Mouse (Mus musculus) skeletal muscle tissue, adult 2 months (tissue): ENCODE measurements around the gene Rsph3a.
A peak's percentile ranks its signal among the peaks of the same experiment; 100 is the strongest.
"Not testable (repeated sequence)": the region's sequence is repeated elsewhere in the genome, so short reads cannot be mapped to it uniquely, and the experiment has no call there.

Experiments used
- DNase-seq: peaks from one replicate; pipeline ENCODE4 v3.0.0-alpha.2; 2012; ENCODE audit warnings: low read depth, low spot score

Gene Rsph3a

DNA sequence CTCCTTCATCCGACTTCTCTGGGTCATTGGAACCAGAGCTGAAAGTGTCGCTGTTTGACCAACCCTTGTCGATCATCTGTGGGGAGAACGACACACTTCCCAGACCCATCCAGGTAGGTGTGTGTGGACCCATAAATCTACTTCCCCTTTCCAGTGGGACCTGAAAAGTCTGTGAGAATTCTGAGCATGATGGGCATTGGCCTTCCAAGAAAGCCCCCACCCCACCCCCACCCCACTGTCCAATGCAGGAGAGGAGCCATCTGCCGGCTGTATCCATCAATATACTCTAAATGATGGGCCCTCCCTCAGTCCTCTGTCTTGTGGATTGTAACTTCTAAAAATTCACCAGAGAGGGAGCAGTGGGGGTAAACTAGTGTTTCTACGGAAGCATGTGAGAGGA, 16.8 kb upstream of the Rsph3a start:
- no peak for DNase-seq

DNA sequence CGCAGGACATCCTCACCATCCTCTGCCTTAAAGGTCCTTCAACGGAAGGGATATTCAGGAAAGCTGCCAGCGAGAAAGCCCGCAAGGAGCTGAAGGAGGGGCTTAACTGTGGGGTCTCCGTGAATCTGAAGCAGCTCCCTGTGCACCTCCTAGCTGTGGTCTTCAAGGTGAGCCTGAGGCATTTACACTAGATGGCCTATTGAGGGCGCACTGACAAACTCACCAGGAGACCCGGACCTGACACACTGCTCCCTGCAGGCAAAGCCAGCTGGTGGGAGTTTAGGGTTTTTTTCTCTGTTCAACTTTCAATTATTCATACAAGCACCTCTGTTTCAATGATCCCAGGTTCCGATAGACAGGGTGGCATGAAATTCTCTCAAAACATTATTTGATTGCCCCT, 16.1 kb upstream of the Rsph3a start:
- no peak for DNase-seq

DNA sequence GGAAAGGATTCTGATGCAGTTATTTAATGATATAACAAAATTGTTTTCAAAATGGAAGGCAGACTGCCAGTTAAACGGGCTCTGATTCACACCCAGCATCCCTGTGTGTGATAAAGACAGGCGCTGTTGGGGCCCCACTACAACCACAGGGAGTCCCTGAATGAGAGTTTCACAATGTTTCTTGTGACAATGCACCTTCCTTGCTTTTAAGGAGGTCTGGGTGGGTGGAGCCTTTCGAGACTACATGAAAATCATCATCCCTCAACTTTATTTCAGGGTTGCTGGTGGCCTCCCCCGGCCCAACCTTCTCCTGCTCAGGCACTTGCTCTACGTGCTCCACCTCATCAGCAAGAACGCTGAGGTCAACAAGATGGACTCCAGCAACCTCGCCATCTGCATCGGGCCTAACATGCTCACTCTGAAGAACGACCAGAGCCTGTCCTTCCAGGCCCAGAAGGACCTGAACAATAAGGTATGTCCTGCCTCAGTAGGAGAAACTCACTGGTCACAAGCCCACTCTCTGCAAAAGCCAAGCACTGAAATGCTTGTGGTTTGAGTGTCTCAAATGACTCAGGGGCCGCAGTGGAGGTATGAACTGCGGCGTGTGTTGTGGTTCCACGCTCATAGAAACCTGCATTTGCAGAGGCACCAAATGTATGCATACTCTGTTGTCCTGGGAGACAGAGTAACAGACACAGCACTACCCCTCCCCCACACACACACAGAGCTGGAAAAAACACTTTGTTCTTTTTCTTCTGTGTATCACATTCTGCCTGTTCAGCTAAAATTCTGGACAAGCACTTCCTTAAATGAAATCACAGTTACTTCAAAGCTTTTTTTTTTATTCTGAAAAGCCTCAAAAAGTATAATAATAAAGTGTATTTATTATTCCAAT, 14.1 kb upstream of the Rsph3a start:
- DNase-seq, result no peak

DNA sequence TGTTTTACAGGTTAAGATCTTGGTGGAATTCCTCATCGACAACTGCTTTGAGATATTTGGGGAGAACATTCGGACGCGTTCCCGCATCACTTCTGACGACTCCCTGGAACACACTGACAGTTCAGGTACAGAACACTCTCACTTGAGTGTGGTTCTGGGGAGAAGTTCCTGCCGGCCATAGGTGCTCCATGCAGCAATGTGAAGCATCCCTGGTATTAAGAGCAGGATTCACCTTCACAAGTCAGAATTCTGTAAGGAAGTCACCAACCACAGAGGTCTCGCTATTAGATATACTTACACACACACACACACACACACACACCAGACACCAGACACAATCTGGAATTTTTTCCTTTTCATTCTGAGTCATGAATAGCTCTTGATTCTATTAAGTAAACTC, 13.3 kb upstream of the Rsph3a start:
- DNase-seq, result not testable (repeated sequence)

DNA sequence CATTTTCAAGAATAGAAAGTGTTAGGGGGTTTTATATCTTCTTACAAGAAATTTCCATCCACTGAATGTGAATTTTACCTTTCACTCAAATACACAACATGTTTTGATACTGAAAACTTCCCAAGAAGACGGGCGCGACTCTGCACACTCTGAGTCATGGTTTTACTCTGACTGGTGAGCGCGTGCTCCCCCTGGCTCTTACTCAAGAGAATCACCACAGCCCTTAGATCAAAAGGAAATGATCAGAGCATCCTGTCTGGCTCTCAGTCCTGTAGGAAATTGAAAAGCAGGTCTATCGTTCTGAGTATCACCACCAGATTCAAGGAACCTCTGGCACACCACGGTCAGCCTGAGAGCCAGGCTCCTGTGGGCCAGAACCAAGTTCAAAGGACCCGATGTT, 5.8 kb upstream of the Rsph3a start:
- peak; percentile 38 for DNase-seq

DNA sequence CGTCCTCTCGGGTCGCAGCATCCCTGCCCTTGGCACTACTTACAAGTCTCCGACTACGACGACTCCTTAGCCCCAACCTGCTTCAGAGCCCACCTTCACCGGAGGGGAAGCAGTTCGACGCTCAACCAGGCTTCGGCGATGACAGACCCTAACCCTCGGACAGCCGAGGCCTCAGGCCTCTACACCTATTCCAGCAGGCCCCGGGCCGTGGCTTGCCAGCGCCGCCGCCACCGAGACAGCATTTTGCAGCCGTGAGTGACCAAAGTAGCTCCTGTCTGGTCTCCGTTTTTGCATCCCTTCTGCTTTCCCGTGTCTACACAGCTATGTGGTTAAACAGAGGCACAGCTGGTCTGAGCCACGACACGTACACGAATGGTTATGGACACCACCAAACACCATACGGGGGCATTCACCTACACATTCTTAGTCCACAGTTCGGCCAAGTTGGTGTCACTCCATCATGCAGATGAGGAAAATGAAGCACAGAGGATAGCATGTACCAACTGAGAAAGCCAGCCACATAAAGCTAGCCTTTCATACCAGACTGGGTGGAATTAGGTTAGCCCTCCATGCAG, 726 bp downstream of the Rsph3a start:
- DNase-seq, result not testable (repeated sequence)

DNA sequence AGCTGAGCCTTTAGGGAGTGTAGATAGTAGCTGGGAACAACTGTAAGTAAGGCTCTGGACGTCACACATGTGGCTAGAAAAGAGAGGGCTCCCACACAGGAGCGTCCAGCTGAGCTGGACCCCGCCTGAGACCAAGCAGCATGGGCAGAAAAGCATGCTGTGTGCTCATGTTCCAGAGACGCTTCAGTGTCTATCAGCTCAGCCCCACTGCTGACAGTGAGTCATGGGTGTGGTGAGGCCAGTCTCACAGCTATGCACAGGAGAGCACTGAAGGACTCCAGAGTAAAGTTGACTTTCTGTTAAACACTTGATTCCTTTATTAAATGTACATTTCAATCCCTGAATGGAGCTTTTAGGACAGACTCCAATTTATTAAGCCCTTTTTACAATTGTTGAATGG, 5.9 kb downstream of the Rsph3a start:
- DNase-seq, result not testable (repeated sequence)

DNA sequence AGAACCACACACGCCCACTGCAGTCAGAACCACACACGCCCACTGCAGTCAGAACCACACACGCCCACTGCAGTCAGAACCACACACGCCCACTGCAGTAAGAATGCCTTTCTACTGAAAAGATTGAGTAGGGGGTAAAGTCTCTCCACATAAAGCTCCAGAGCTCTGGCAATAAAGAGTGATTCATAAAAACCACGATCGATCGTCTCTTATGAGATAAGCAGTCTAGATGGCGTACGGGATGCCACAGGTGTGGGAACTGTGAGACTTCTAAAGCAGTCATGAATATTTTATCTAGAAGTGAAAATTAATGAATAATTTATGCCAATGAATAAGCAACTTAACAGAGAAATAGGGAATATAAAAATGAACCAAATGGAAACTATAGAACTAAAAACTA, 11.8 kb downstream of the Rsph3a start:
- not testable (repeated sequence) for DNase-seq

DNA sequence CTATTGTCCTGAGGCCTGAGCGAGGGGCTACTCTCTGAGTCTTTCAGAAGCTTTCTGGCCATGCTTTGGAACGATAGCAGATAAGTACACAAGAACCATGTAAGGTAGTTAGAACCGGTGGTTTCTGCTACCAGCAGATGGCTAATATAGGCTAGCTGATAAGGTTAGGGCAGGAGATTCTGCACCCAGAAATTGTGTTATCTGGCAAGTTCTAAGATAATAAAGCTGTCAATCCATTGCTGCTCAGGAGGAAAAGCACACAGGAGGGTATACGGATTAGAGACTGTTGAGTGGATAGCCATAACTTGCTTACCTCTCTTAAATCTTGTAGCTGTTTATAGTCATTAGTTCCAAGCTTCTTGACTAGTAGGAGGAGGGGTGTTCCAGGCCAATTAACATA, 17.9 kb downstream of the Rsph3a start:
- not testable (repeated sequence) for DNase-seq

DNA sequence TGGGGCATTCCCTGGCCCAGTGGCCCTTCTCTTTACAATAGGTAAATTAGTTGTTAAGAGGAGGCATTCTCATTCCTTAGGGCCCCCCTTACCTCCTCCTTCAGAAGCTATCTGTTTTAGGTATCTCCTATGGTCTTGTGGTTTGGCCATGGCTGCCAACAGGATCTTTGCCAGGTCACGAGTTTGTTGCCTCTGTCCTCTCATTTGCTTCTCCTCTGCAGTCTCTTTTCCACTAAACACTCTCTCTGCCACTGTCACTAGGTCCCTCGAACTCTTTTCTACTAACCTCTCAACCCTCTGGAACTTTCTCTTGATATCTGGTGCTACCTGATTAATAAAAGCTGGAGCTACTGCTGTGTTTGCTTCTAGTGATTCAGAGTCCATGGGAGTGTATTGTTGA, 19.0 kb downstream of the Rsph3a start:
- not testable (repeated sequence) for DNase-seq

DNA sequence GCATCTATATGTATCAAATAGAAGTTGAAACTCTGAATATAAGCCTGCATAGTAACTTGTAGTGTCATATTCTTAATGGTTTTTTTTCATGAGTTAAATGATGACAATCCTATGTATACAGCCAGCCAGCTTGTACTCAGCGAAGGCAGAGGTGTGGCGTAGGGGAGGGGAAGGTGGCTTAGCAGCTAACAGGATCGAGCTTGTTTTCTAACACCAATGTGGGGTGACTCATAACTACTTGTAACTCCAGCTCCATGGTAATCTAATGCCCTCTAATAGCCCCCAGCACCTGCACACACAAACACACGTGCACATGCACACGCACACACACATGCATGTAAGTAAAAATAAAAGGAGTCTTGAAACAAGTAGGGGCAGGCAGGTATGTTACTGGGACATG, 23.1 kb downstream of the Rsph3a start:
- not testable (repeated sequence) for DNase-seq

DNA sequence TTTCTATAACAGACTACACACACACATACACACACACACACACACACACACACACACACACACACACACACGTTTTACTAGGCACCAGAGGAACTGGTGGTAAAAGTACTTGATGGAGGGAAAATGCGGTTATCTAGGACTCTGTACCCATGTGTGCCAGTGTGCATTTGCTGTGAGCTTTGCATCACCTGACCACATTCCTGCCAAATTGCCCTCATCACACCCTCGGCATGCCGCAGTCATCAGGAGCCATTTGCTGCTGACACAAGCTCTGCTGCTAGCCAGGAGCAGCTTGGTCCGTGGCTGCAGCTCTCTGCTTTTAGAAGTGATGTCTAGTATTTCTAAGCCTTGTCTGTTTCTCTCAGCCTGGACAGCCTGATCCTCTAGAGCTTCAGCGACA, 24.4 kb downstream of the Rsph3a start:
- DNase-seq, result not testable (repeated sequence)

DNA sequence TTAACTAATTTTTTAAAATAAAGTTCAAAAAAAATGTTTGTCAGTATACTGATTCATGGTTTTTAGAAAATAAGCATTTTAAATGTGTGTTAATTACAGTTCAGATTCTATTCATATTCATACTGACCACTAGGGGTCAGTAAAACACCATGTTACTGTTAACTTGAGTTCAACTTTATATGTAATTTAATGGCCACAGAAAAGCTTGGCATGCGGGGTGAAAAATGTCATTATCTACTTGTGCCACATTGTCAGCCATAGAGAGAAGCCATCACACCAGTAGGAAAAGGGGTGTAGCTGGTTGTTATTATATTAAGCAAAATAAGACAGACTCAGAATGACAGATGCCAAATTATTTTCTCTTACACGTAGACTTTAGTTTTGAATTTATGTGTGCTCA, 38.1 kb downstream of the Rsph3a start:
- DNase-seq, result not testable (repeated sequence)

DNA sequence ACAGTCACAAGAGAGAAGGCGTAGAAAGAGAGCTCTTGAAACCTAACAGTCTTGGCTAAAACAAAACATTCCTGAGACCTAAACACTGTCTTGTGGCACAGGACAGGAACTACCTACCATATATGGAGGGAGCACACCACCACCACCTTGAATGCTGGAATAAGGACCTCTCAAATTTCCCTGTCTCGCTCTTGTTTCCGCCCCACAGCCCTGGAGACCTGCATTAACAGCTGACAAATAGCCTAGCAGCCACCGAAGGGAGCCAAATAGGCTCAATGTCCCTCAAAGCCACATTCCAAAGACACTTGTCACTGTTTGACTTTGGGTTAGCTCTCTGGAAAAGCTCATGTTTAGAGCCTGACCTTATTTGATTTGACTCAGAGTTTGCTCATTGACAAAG, 40.2 kb downstream of the Rsph3a start:
- DNase-seq, result not testable (repeated sequence)

DNA sequence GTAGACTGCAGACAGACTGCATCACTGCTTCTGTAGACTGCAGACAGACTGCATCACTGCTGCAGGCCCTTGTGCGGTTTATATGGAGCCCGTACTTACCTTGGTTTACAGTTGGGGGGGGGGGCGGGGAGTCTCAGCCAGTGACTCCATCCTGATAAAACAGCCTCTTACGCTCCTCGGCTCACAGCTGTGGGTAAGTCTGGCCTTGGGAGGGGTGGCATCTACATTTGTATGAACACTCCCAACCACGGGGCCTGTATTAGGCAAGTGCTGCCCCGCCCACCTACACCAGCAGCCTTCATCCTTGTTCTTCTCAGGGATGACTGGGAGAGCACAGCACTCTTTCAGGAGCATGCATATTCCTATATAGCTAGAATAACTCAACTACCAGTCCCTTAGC, 41.6 kb downstream of the Rsph3a start:
- DNase-seq, result not testable (repeated sequence)

DNA sequence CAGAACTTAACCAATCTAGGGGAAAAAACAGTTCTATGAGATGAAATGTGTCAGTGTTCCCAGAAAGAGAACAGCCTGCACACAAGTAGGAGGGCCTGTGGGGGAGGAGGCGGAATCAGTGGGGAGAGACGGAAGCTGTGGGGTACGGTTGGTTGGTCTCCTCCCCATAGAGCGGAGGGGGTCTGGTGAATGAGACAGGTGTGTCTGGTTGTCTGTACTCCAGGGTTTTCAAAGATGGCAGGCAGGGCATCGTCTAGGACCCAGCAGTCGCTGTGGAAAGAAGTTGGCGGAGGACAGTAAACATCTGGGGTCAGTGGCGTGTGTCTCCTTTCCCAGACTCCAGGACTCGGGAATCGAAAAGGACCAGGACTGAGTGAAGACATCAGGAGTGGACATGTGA, 57.8 kb downstream of the Rsph3a start:
- not testable (repeated sequence) for DNase-seq

DNA sequence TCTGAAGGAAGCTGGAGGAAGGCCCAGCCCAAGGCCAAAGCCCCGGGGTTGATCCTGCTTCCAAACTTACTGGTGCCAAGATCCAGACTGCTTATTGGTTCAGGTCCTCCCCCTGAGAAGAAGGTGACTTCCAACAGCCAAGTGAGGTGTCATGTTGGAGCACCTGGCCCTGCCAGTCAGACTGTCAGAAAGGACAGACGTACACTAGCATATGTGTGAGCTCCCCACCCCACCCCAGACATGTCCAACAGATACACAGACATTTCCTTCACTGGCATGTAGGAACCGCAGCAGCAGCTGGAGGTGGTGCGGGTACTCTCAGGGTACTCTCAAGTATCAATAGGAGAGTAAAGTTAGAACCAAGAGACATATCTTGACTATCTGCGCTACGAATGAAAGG, 61.4 kb downstream of the Rsph3a start:
- not testable (repeated sequence) for DNase-seq

DNA sequence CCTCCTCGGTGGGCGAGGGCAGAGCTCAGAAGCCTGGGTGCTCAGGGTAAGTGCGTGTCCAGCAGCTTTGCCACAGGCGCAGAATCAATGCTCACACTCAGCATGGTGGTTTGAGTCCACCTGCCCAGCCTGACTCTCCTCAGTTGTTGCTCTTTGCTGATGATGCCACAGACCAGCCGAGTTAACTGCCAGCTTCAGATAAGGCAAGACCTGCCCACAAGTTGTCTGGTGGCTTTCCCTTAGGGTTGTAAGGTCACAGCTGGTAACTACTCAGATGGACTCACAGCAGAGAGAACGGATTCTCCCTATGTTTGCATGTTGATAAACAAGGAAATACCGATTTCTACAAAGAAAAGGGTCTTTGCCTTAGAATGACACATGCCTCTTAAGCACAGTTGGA, 64.2 kb downstream of the Rsph3a start:
- not testable (repeated sequence) for DNase-seq

DNA sequence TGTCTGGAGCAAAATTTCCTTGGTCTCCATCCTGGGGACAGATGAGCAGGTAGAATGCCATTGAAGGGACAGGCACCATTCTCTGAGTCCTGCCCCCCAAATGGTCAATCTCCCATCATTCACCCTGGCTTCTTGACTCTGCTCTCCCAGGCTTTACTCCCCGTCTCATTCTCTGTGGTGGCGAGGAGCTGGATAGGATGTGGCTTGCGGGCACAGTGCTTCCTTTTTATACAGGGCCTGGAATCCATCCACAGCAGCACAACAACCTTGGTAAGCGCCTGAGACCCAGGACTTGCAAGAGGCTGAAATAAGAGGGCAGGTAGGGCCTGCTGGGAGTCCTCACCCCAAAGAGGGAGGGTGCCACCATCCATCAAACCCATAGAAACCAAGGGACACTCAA, 68.6 kb downstream of the Rsph3a start:
- not testable (repeated sequence) for DNase-seq

DNA sequence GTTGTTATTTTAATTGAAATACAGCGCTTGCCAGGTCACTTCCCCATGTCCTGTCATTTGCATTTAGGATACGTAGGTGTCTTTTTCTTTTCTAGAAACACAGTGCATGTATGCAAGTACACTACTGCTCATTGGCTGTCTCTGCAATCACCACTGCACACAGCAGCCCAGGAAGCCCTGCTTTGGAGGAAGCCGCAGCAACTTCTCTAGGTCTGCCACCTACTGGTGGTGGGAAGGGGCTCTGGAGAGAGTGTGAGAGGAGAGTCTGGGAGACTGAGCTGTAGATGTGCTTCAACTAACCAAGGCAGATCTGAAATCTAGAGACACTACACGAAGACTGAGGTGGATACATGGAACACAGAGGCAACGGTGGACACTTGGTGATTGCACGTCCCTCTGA, 77.3 kb downstream of the Rsph3a start:
- DNase-seq, result not testable (repeated sequence)

DNA sequence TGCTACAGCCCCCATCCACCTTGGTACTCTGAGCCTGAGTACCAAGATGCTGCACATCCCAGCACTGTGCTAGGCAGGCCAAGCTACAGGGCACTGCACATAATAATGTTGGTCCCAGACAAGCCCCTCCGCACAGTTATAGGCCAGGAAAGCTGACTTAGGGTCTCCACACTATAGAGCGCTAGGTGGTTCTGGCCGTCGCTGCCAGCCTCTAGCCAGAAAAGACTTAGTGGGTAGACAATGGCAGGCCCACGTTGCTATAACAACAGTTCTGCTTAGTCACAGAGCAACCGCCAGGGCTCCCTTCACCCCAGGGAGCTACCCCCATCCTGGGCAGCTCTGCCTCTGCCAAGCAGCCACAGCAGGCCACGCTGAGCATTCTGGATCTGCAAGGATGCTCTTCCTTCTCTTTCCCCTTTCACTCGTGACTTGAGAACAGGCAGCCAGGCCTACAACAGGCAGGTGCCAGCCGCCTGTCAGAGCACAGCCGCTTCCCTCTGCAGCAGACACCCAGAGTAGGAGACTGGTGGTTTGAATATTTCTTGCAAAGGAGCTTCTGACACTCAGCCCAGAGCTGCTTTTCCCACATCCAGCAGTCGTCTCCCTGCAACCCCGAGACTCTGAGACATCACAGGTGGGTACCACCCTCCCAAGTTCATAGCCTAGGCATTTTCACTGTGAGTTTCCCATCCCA, 82.2 kb downstream of the Rsph3a start:
- DNase-seq, result not testable (repeated sequence)
